Mouse (Mus musculus): ENCODE measurements around the gene Rcbtb2.

- no peak for TF ChIP-seq POLR2A (IDR thresholded peaks at IDR 0.05; ENCODE audit: borderline replicate concordance, insufficient read depth, low read length)
- TF ChIP-seq CTCF (IDR thresholded peaks at IDR 0.05; ENCODE audit: borderline replicate concordance, insufficient read depth, low read depth, low read length), result no peak
Observed at GRCm38 (mm10) chr14:73119966-73120365, 2.9 kb upstream of the Rcbtb2 start.
